Mouse (Mus musculus): ENCODE data around the gene Stk39. TPM values are rescaled to one million over a fixed set of nuclear protein-coding genes. Genes with fewer than 3 reads are reported as not detected.

The Stk39 gene
- polyA plus RNA-seq, 1 experiment from 2014 or later, result 21.4 TPM

DNA sequence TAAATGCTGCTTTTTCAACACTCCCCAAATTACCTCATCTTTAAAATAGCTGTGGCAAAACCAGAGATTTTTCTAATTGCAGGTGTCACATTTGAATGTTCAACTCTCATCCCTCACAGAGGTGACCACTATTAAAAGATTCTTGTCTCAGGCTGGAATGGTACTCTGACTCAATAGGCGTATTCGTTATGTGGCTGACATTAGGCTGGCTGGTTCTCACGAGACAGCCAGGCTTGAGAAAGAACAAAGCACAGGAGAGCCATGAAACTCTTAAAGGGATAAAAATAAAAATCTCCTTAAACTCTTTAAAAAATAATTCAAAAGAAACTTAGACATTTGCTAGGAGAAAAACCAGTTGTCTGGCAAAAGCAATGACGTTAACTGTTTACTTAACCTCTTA lies 853 bp upstream of the Stk39 start:
- Histone ChIP-seq H3K4me3 (ENCODE audit: low read depth, low read length) (no peak overlapping the region), H3K4me1 (ENCODE audit: control insufficient read depth, insufficient read depth, low read length) (peaks cover 21% of the 10 kb centered on the region), H3K27ac (ENCODE audit: low read length) (no peak overlapping the region), H3K36me3 (ENCODE audit: control insufficient read depth, insufficient read depth, low read length) (no peaks in the 10 kb centered on the region), H3K27me3 (ENCODE audit: control insufficient read depth, insufficient read depth, low read depth, low read length) (no peaks in the 10 kb centered on the region; the same call in 1 of the 2 replicates), H3K4me2 (ENCODE audit: low read length) (no peak overlapping the region), H3K9me3 (replicated peaks; ENCODE audit: control insufficient read depth, low read length, poor library complexity, severe bottlenecking) (no peaks in the 10 kb centered on the region), H3K9ac (ENCODE audit: low read depth, low read length) (no peak overlapping the region)
- ATAC-seq, result no peak
- 40% methylated on average over 4 of the region's 4 CpGs for WGBS

DNA sequence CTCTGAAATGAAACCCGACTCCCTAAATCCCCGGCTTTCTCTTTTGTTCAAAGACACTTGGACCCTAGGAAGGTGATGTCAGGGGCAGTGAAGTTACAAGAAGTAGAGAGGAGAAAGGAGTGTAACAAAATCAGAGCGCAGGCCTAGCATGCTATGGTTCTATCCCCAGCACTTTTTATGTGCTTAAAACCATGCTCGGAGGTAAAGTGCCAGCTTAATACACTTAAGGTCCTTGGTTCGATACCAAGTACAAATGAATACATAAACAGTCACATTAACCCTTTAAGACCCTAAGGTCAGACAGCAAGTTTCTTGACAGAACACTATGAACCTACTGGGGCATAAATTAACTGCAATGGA lies 463 bp upstream of the Stk39 start:
- H3K4me2 ChIP-seq (ENCODE audit: low read length), result peak overlapping the region; percentile 75
- H3K27ac ChIP-seq (ENCODE audit: low read length), result no peak overlapping the region
- WGBS, result 0% methylated on average over 5 of the region's 5 CpGs
- peak overlapping the region; percentile 95 for H3K4me3 ChIP-seq (ENCODE audit: low read depth, low read length)
- H3K27me3 ChIP-seq (ENCODE audit: control insufficient read depth, insufficient read depth, low read depth, low read length), result no peaks in the 10 kb centered on the region; the same call in 1 of the 2 replicates
- peak overlapping the region; percentile 82; the same call in 1 of the 2 replicates for H3K9ac ChIP-seq (ENCODE audit: low read depth, low read length)
- no peaks in the 10 kb centered on the region for H3K9me3 ChIP-seq (replicated peaks; ENCODE audit: control insufficient read depth, low read length, poor library complexity, severe bottlenecking)
- no peak for ATAC-seq
- H3K4me1 ChIP-seq (ENCODE audit: control insufficient read depth, insufficient read depth, low read length), result peaks cover 21% of the 10 kb centered on the region
- no peaks in the 10 kb centered on the region for H3K36me3 ChIP-seq (ENCODE audit: control insufficient read depth, insufficient read depth, low read length)

DNA sequence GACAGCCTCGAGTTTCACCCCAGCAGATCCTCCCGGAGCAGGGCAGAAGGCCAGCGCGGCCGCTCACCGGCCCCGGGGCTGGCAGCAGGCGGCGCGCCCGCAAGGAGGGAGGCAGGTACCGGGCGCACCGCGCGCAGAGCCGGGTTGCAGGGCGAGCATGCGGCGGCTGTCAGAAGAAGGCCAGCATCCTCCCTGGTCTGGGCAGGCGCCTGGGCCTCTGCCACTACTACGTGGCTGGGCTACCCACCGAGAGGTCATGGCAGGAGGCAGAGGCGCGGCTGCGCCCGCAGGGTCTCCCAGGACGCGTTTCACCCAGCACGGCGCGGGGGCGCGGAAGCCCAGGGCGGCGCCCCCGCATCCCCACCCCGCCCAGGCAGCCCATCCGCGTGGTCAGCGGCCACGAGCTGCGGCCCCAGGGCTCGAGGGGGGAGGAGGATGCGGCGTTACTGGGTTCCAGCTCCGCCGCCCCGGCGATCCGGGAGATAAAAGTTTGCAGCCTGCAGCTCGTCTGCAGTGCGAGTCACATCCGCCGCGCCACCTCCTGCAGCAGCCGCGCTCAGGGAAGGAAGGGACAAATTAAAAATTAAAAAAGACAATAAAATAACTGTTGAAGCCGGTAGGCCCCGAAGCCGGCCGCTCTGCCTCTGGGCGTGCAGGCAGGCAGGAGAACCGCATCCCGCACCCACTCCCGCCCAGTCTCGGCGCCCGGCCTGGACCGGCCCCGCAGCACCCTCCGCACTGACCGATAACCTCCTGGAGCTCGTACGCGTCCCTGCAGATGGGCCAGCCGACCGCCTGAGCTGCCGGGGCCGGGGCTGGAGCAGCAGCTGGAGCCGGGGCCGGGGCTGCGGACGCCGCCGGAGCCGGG lies 943 bp downstream of the Stk39 start:
- Histone ChIP-seq H3K27ac (ENCODE audit: low read length) (peak overlapping the region; percentile 88), H3K36me3 (ENCODE audit: control insufficient read depth, insufficient read depth, low read length) (no peaks in the 10 kb centered on the region), H3K4me3 (ENCODE audit: low read depth, low read length) (peak overlapping the region; percentile 95), H3K9me3 (replicated peaks; ENCODE audit: control insufficient read depth, low read length, poor library complexity, severe bottlenecking) (no peaks in the 10 kb centered on the region), H3K9ac (ENCODE audit: low read depth, low read length) (peak overlapping the region; percentile 82), H3K4me2 (ENCODE audit: low read length) (peak overlapping the region; percentile 75), H3K27me3 (ENCODE audit: control insufficient read depth, insufficient read depth, low read depth, low read length) (no peaks in the 10 kb centered on the region; the same call in 1 of the 2 replicates), H3K4me1 (ENCODE audit: control insufficient read depth, insufficient read depth, low read length) (peaks cover 21% of the 10 kb centered on the region)
- WGBS, result under 1% methylated on average over 69 of the region's 87 CpGs
- ATAC-seq, result peak; percentile 88

DNA sequence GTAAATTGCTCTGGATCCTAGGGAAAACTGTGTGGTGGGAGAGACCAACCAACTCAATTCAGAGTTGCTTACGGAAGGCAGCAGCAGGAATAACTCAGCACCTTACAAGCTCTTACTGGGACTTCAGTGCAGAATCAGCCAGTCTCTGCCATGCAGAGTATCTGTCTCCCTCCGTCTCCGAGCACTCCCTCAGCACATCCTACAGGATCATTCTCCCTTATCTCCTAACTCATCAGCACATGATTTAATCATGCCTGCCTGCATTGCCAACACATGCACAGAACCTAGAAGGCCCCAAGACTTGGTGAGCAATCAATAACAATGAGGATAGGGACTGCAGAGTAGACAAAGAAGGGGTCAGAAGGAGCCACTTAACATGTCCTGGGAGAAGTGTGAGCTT lies 2.6 kb downstream of the Stk39 start:
- Histone ChIP-seq H3K4me3 (ENCODE audit: low read depth, low read length) (no peak overlapping the region; the same call in 1 of the 2 replicates), H3K36me3 (ENCODE audit: control insufficient read depth, insufficient read depth, low read length) (no peaks in the 10 kb centered on the region), H3K4me2 (ENCODE audit: low read length) (peak overlapping the region; percentile 34), H3K27me3 (ENCODE audit: control insufficient read depth, insufficient read depth, low read depth, low read length) (no peaks in the 10 kb centered on the region; the same call in 1 of the 2 replicates), H3K4me1 (ENCODE audit: control insufficient read depth, insufficient read depth, low read length) (peaks cover 21% of the 10 kb centered on the region), H3K9me3 (replicated peaks; ENCODE audit: control insufficient read depth, low read length, poor library complexity, severe bottlenecking) (no peaks in the 10 kb centered on the region), H3K9ac (ENCODE audit: low read depth, low read length) (no peak overlapping the region), H3K27ac (ENCODE audit: low read length) (no peak overlapping the region)
- WGBS, result 59% methylated on average over 3 of the region's 3 CpGs
- no peak for ATAC-seq

DNA sequence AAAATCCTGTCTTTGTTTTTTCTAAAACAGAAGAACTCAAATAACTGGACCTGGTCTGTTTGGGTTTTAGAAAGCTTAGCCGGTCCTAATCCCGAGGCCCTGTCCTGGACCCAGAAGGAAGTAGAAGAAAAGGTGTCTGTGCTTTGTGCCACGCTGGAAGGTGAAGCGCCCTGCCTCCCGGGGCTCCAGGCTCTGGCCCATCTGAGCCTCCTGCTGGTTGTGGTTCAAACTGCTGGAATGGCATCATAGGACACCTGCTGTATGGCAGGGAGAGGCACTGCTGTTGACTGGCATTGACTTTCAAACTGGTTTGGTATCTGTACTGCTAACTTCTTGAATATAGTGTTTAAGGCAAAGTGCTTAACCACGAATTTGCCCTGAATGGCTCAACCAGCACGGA lies 3.4 kb downstream of the Stk39 start:
- Histone ChIP-seq H3K4me1 (ENCODE audit: control insufficient read depth, insufficient read depth, low read length) (peaks cover 21% of the 10 kb centered on the region), H3K36me3 (ENCODE audit: control insufficient read depth, insufficient read depth, low read length) (no peaks in the 10 kb centered on the region), H3K27me3 (ENCODE audit: control insufficient read depth, insufficient read depth, low read depth, low read length) (no peaks in the 10 kb centered on the region; the same call in 1 of the 2 replicates), H3K9me3 (replicated peaks; ENCODE audit: control insufficient read depth, low read length, poor library complexity, severe bottlenecking) (no peaks in the 10 kb centered on the region), H3K4me2 (ENCODE audit: low read length) (peak overlapping the region; percentile 8; the same call in 1 of the 2 replicates), H3K4me3 (ENCODE audit: low read depth, low read length) (no peak overlapping the region), H3K27ac (ENCODE audit: low read length) (no peak overlapping the region), H3K9ac (ENCODE audit: low read depth, low read length) (no peak overlapping the region)
- ATAC-seq, result no peak
- 42% methylated on average over 7 of the region's 7 CpGs for WGBS

DNA sequence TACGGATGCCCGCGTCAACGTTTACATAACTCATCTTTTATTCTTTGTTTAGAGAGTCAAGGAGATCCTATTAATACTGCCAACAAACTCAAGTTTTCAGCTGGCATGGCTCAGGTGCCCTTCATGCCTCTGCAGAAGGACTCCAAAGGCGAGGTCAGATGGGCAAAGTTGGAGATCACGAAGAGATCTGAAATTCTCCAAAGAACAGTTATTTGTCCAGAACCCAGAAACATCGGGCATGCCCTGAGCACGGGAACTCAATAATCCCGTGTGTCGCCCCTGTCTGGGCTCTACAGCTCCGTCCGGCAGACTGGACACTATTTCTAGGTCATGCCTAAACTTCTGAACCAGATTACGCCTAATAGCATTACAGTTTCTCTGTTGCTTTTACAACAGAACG lies 3.8 kb downstream of the Stk39 start:
- no peaks in the 10 kb centered on the region for H3K27me3 ChIP-seq (ENCODE audit: control insufficient read depth, insufficient read depth, low read depth, low read length)
- 82% methylated on average over 14 of the region's 14 CpGs for WGBS
- no peak for ATAC-seq

DNA sequence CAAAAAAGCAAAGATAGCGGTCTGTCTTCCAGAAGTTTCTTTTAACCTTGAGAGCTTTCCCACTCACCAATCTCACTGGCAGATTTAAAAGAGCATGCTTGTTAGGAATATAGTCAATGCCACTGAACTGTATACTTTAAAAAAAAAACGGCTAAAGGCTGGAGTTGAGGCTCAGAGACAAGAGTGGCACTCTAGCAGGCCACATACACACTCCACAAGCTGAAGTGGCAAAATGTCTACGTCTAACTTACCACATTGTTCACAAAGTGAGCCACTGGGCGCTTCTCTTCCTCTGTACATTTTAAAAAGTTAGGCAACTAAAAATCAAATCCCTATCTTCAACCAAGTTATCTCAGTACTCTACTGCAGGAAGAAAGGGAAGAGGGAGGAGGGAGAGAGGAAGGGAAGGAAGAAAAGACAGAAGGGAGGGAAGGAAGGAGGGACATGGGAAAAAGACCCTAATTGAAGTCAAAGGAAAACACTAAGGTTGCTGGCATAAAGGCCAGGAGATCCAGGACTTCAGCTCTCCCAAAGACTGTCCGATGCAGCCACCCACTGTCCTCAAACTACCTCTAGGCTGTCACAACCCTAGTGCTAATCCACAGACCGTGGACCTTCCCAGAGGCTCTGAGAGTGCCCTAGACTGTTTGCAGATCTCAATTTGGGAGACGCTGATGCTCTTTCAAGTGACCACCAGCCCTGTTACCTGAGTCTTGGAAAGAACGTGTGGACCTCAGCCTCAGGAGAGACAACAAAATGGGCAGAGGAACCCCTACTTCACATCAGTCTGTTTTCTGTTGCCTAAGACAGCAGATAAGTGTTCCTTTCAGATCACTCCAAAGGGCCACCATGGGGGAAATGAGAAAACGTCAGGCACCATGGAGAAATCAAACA lies 4.7 kb downstream of the Stk39 start:
- no peak overlapping the region for H3K27ac ChIP-seq (ENCODE audit: low read length)
- 80% methylated on average over 9 of the region's 9 CpGs for WGBS
- H3K9ac ChIP-seq (ENCODE audit: low read depth, low read length), result no peak overlapping the region
- no peak for ATAC-seq
- H3K4me1 ChIP-seq (ENCODE audit: control insufficient read depth, insufficient read depth, low read length), result peaks cover 16% of the 10 kb centered on the region
- no peaks in the 10 kb centered on the region for H3K27me3 ChIP-seq (ENCODE audit: control insufficient read depth, insufficient read depth, low read depth, low read length)
- no peaks in the 10 kb centered on the region for H3K36me3 ChIP-seq (ENCODE audit: control insufficient read depth, insufficient read depth, low read length)
- H3K4me3 ChIP-seq (ENCODE audit: low read depth, low read length), result no peak overlapping the region
- no peaks in the 10 kb centered on the region for H3K9me3 ChIP-seq (replicated peaks; ENCODE audit: control insufficient read depth, low read length, poor library complexity, severe bottlenecking)
- H3K4me2 ChIP-seq (ENCODE audit: low read length), result no peak overlapping the region

More for the DNA sequence above, 3.8 kb downstream of the Stk39 start:
- Histone ChIP-seq H3K4me2 (ENCODE audit: low read length) (no peak overlapping the region), H3K9me3 (replicated peaks; ENCODE audit: control insufficient read depth, low read length, poor library complexity, severe bottlenecking) (no peaks in the 10 kb centered on the region), H3K4me1 (ENCODE audit: control insufficient read depth, insufficient read depth, low read length) (peaks cover 21% of the 10 kb centered on the region), H3K27ac (ENCODE audit: low read length) (no peak overlapping the region), H3K4me3 (ENCODE audit: low read depth, low read length) (no peak overlapping the region), H3K36me3 (ENCODE audit: control insufficient read depth, insufficient read depth, low read length) (no peaks in the 10 kb centered on the region), H3K9ac (ENCODE audit: low read depth, low read length) (no peak overlapping the region)

DNA sequence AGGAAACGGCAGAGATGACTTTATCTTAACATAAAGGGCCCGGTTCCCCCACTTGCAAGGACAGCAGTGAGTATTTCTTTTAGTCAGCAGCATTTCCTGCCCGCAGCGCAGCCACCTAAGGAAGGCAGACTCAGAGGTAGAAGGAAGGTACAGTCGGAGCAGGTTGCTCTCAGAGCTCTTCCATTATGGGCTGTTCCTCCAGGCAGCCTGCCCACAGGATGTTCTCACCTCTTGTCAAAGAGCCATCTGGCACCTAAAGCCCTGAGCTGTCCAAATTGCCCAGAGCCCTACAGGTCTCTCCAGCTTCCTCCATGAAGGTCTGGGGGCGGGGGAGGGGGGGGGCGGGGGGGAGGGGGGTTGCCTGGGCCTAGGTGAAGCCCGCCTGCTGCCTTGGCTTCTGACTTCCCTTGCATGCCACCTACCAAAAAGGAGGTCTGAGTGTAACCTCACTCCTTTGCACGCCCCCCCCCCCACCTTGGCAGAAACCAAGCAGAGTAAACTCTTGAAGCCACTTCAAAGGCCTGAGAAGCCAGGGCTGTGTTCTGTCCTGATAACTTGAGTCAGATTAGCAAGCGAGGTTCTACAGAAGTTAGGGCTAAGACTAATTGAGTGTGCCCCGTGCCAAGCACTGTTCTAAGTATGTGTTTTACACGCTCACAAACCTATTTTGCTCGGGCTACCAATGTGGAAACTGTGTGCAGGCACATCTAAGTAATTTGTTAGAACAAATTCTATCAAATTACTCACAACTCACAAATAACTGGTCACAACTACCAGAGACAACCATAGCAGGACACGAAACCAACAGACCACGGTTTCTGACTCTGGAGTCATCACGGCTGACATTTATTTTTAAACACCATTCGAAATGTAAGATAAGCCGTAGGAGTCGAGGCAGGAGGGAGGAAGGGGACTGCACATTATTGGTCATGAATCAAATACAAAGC lies 5.7 kb downstream of the Stk39 start:
- WGBS, result 82% methylated on average over 17 of the region's 19 CpGs
- Histone ChIP-seq H3K9ac (ENCODE audit: low read depth, low read length) (no peak overlapping the region), H3K36me3 (ENCODE audit: control insufficient read depth, insufficient read depth, low read length) (no peaks in the 10 kb centered on the region), H3K4me2 (ENCODE audit: low read length) (no peak overlapping the region), H3K4me3 (ENCODE audit: low read depth, low read length) (no peak overlapping the region), H3K4me1 (ENCODE audit: control insufficient read depth, insufficient read depth, low read length) (peaks cover 16% of the 10 kb centered on the region), H3K27me3 (ENCODE audit: control insufficient read depth, insufficient read depth, low read depth, low read length) (no peaks in the 10 kb centered on the region), H3K27ac (ENCODE audit: low read length) (no peak overlapping the region), H3K9me3 (replicated peaks; ENCODE audit: control insufficient read depth, low read length, poor library complexity, severe bottlenecking) (no peaks in the 10 kb centered on the region)
- no peak for ATAC-seq

All from midbrain, embryonic 16.5 days (tissue).